Mouse (Mus musculus): ENCODE data around the gene Oxld1. TPM values are rescaled to one million over a fixed set of nuclear protein-coding genes. Genes with fewer than 3 reads are reported as not detected.

Oxld1 gene
- 15.0 and 15.3 TPM in 2 replicates for polyA plus RNA-seq (2014; fragmentation: Nextera tagmentation; extraction: Ambion mirVana)

- H3K9me3 ChIP-seq (ENCODE audit: control insufficient read depth, low read depth, low read length), result no peaks in the 10 kb centered on the region
- peak within 1 kb of the TSS; percentile 49; the same call in 1 of the 2 replicates for H3K27ac ChIP-seq (ENCODE audit: low read length)
- peak within 1 kb of the TSS; percentile 94 for H3K4me2 ChIP-seq (replicated peaks; ENCODE audit: low read depth, low read length)
- 4% methylated on average over 62 of the region's 62 CpGs for WGBS
- H3K4me1 ChIP-seq (ENCODE audit: control insufficient read depth, insufficient read depth, low read length), result peaks cover 16% of the 10 kb centered on the region
- H3K9ac ChIP-seq (replicated peaks; ENCODE audit: low read depth, low read length), result peak within 1 kb of the TSS; percentile 75
- peak; percentile 88 for ATAC-seq (ENCODE audit: insufficient number of reproducible peaks, insufficient read depth, low FRiP score, low read depth)
- no peaks in the 10 kb centered on the region for H3K27me3 ChIP-seq (ENCODE audit: control insufficient read depth, insufficient read depth, low read length)
- H3K36me3 ChIP-seq (ENCODE audit: control insufficient read depth, insufficient read depth, low read length), result peaks cover 21% of the 10 kb centered on the region
- H3K4me3 ChIP-seq (ENCODE audit: low read depth, low read length), result peak within 1 kb of the TSS; percentile 58
These were observed at the start of gene Oxld1, which contains the start of gene Ccdc137 for GRCm38 (mm10) chr11:120457772-120458751. Gene Oxld1 (minus strand): TSS chr11:120458068. Gene Ccdc137 (plus strand): TSS chr11:120458115.

GRCm38 (mm10) chr11:120506899-120507298 is 49.0 kb upstream of the Oxld1 start:
- Histone ChIP-seq H3K9me3 (ENCODE audit: control insufficient read depth, low read depth, low read length) (no peaks in the 10 kb centered on the region), H3K9ac (replicated peaks; ENCODE audit: low read depth, low read length) (no peak overlapping the region), H3K4me2 (replicated peaks; ENCODE audit: low read depth, low read length) (no peak overlapping the region), H3K4me1 (ENCODE audit: control insufficient read depth, insufficient read depth, low read length) (peaks cover 10% of the 10 kb centered on the region), H3K27ac (ENCODE audit: low read length) (peak overlapping the region; percentile 77), H3K27me3 (ENCODE audit: control insufficient read depth, insufficient read depth, low read length) (no peaks in the 10 kb centered on the region), H3K36me3 (ENCODE audit: control insufficient read depth, insufficient read depth, low read length) (no peaks in the 10 kb centered on the region), H3K4me3 (ENCODE audit: low read depth, low read length) (no peak overlapping the region)
- WGBS, result 61% methylated on average over 4 of the region's 4 CpGs
- peak; percentile 51 for ATAC-seq (ENCODE audit: insufficient number of reproducible peaks, insufficient read depth, low FRiP score, low read depth)

- no peaks in the 10 kb centered on the region for H3K9me3 ChIP-seq (ENCODE audit: control insufficient read depth, low read depth, low read length)
- no peak overlapping the region for H3K4me2 ChIP-seq (replicated peaks; ENCODE audit: low read depth, low read length)
- H3K27me3 ChIP-seq (ENCODE audit: control insufficient read depth, insufficient read depth, low read length), result no peaks in the 10 kb centered on the region
- WGBS, result 77% methylated on average over 3 of the region's 3 CpGs
- no peak overlapping the region for H3K4me3 ChIP-seq (ENCODE audit: low read depth, low read length)
- H3K4me1 ChIP-seq (ENCODE audit: control insufficient read depth, insufficient read depth, low read length), result peaks cover 10% of the 10 kb centered on the region
- no peak for ATAC-seq (ENCODE audit: insufficient number of reproducible peaks, insufficient read depth, low FRiP score, low read depth)
- H3K27ac ChIP-seq (ENCODE audit: low read length), result no peak overlapping the region
- H3K9ac ChIP-seq (replicated peaks; ENCODE audit: low read depth, low read length), result no peak overlapping the region
- H3K36me3 ChIP-seq (ENCODE audit: control insufficient read depth, insufficient read depth, low read length), result no peaks in the 10 kb centered on the region
These were observed 47.8 kb upstream of the Oxld1 start for GRCm38 (mm10) chr11:120505661-120506060.

- no peak overlapping the region for H3K4me2 ChIP-seq (replicated peaks; ENCODE audit: low read depth, low read length)
- H3K9me3 ChIP-seq (ENCODE audit: control insufficient read depth, low read depth, low read length), result no peaks in the 10 kb centered on the region
- peaks cover 4% of the 10 kb centered on the region; the same call in 1 of the 2 replicates for H3K4me1 ChIP-seq (ENCODE audit: control insufficient read depth, insufficient read depth, low read length)
- no peak overlapping the region for H3K4me3 ChIP-seq (ENCODE audit: low read depth, low read length)
- no peak overlapping the region for H3K27ac ChIP-seq (ENCODE audit: low read length)
- peaks cover 16% of the 10 kb centered on the region for H3K36me3 ChIP-seq (ENCODE audit: control insufficient read depth, insufficient read depth, low read length)
- no peaks in the 10 kb centered on the region for H3K27me3 ChIP-seq (ENCODE audit: control insufficient read depth, insufficient read depth, low read length)
- ATAC-seq (ENCODE audit: insufficient number of reproducible peaks, insufficient read depth, low FRiP score, low read depth), result no peak
- WGBS, result 89% methylated on average over 4 of the region's 4 CpGs
- H3K9ac ChIP-seq (replicated peaks; ENCODE audit: low read depth, low read length), result no peak overlapping the region
These were observed 43.8 kb upstream of the Oxld1 start for GRCm38 (mm10) chr11:120501701-120502100.

- no peak overlapping the region for H3K4me2 ChIP-seq (replicated peaks; ENCODE audit: low read depth, low read length)
- no peaks in the 10 kb centered on the region for H3K9me3 ChIP-seq (ENCODE audit: control insufficient read depth, low read depth, low read length)
- no peak overlapping the region for H3K4me3 ChIP-seq (ENCODE audit: low read depth, low read length)
- no peak overlapping the region; the same call in 1 of the 2 replicates for H3K27ac ChIP-seq (ENCODE audit: low read length)
- H3K36me3 ChIP-seq (ENCODE audit: control insufficient read depth, insufficient read depth, low read length), result peaks cover 23% of the 10 kb centered on the region
- no peak overlapping the region for H3K9ac ChIP-seq (replicated peaks; ENCODE audit: low read depth, low read length)
- H3K4me1 ChIP-seq (ENCODE audit: control insufficient read depth, insufficient read depth, low read length), result no peaks in the 10 kb centered on the region
- 58% methylated on average over 6 of the region's 6 CpGs for WGBS
- no peak for ATAC-seq (ENCODE audit: insufficient number of reproducible peaks, insufficient read depth, low FRiP score, low read depth)
- no peaks in the 10 kb centered on the region for H3K27me3 ChIP-seq (ENCODE audit: control insufficient read depth, insufficient read depth, low read length)
These were observed 43.1 kb upstream of the Oxld1 start for GRCm38 (mm10) chr11:120501018-120501417.

- 20% methylated on average over 3 of the region's 3 CpGs for WGBS
- Histone ChIP-seq H3K4me2 (replicated peaks; ENCODE audit: low read depth, low read length) (no peak overlapping the region), H3K9ac (replicated peaks; ENCODE audit: low read depth, low read length) (no peak overlapping the region), H3K27ac (ENCODE audit: low read length) (peak overlapping the region; percentile 78; the same call in 1 of the 2 replicates), H3K4me3 (ENCODE audit: low read depth, low read length) (no peak overlapping the region), H3K9me3 (ENCODE audit: control insufficient read depth, low read depth, low read length) (no peaks in the 10 kb centered on the region), H3K27me3 (ENCODE audit: control insufficient read depth, insufficient read depth, low read length) (no peaks in the 10 kb centered on the region), H3K4me1 (ENCODE audit: control insufficient read depth, insufficient read depth, low read length) (no peaks in the 10 kb centered on the region), H3K36me3 (ENCODE audit: control insufficient read depth, insufficient read depth, low read length) (peaks cover 29% of the 10 kb centered on the region)
- ATAC-seq (ENCODE audit: insufficient number of reproducible peaks, insufficient read depth, low FRiP score, low read depth), result peak; percentile 57; the same call in 1 of the 2 replicates
These were observed 42.5 kb upstream of the Oxld1 start for GRCm38 (mm10) chr11:120500357-120500756.

- Histone ChIP-seq H3K4me2 (replicated peaks; ENCODE audit: low read depth, low read length) (no peak overlapping the region), H3K4me1 (ENCODE audit: control insufficient read depth, insufficient read depth, low read length) (no peaks in the 10 kb centered on the region), H3K9ac (replicated peaks; ENCODE audit: low read depth, low read length) (no peak overlapping the region), H3K4me3 (ENCODE audit: low read depth, low read length) (no peak overlapping the region), H3K27me3 (ENCODE audit: control insufficient read depth, insufficient read depth, low read length) (no peaks in the 10 kb centered on the region), H3K27ac (ENCODE audit: low read length) (peak overlapping the region; percentile 78; the same call in 1 of the 2 replicates), H3K9me3 (ENCODE audit: control insufficient read depth, low read depth, low read length) (no peaks in the 10 kb centered on the region), H3K36me3 (ENCODE audit: control insufficient read depth, insufficient read depth, low read length) (peaks cover 34% of the 10 kb centered on the region)
- 71% methylated on average over 6 of the region's 6 CpGs for WGBS
- ATAC-seq (ENCODE audit: insufficient number of reproducible peaks, insufficient read depth, low FRiP score, low read depth), result no peak
These were observed 42.0 kb upstream of the Oxld1 start for GRCm38 (mm10) chr11:120499894-120500293.

- no peak for ATAC-seq (ENCODE audit: insufficient number of reproducible peaks, insufficient read depth, low FRiP score, low read depth)
- peaks cover 38% of the 10 kb centered on the region for H3K36me3 ChIP-seq (ENCODE audit: control insufficient read depth, insufficient read depth, low read length)
- no peaks in the 10 kb centered on the region for H3K4me1 ChIP-seq (ENCODE audit: control insufficient read depth, insufficient read depth, low read length)
- no peak overlapping the region for H3K4me3 ChIP-seq (ENCODE audit: low read depth, low read length)
- H3K9ac ChIP-seq (replicated peaks; ENCODE audit: low read depth, low read length), result no peak overlapping the region
- H3K4me2 ChIP-seq (replicated peaks; ENCODE audit: low read depth, low read length), result no peak overlapping the region
- no peak overlapping the region; the same call in 1 of the 2 replicates for H3K27ac ChIP-seq (ENCODE audit: low read length)
- no peaks in the 10 kb centered on the region for H3K9me3 ChIP-seq (ENCODE audit: control insufficient read depth, low read depth, low read length)
- 84% methylated on average over 5 of the region's 5 CpGs for WGBS
- H3K27me3 ChIP-seq (ENCODE audit: control insufficient read depth, insufficient read depth, low read length), result no peaks in the 10 kb centered on the region
These were observed 41.0 kb upstream of the Oxld1 start for GRCm38 (mm10) chr11:120498891-120499290.

Measured in stomach, embryonic 14.5 days (tissue).